Mouse (Mus musculus): ENCODE measurements around the gene Fndc1. TPM values are rescaled to one million over a fixed set of nuclear protein-coding genes. Genes with fewer than 3 reads are reported as not detected.

Fndc1 gene
- polyA plus RNA-seq, 1 experiment from 2014 or later: 11.1 TPM

GRCm38 (mm10) chr17:7827586-7827985 lies 484 bp upstream of the Fndc1 start:
- no peaks in the 10 kb centered on the region for H3K4me1 ChIP-seq (replicated peaks; ENCODE audit: control insufficient read depth, insufficient read depth, low read length)
- H3K9ac ChIP-seq: peak overlapping the region; percentile 63
- H3K27ac ChIP-seq: no peak overlapping the region
- peak overlapping the region; percentile 55 for H3K4me3 ChIP-seq (replicated peaks; ENCODE audit: low read length)
- H3K27me3 ChIP-seq (ENCODE audit: control insufficient read depth, insufficient read depth, low read length): peaks cover 23% of the 10 kb centered on the region
- H3K4me2 ChIP-seq (replicated peaks): peak overlapping the region; percentile 96
- DNase-seq (ENCODE audit: low spot score): peak; percentile 36
- H3K36me3 ChIP-seq (replicated peaks; ENCODE audit: control insufficient read depth, insufficient read depth): no peaks in the 10 kb centered on the region
- 8% methylated on average over 16 of the region's 16 CpGs for WGBS
- no peaks in the 10 kb centered on the region for H3K9me3 ChIP-seq (ENCODE audit: control insufficient read depth, low read length)
- ATAC-seq (ENCODE audit: low FRiP score): no peak

GRCm38 (mm10) chr17:7825416-7825815 lies 1.7 kb downstream of the Fndc1 start:
- peaks cover 23% of the 10 kb centered on the region for H3K27me3 ChIP-seq (ENCODE audit: control insufficient read depth, insufficient read depth, low read length)
- H3K9me3 ChIP-seq (ENCODE audit: control insufficient read depth, low read length): no peaks in the 10 kb centered on the region
- no peak overlapping the region for H3K27ac ChIP-seq
- no peak overlapping the region for H3K9ac ChIP-seq
- ATAC-seq (ENCODE audit: low FRiP score) (no peak), DNase-seq (ENCODE audit: low spot score) (no peak)
- H3K4me1 ChIP-seq (replicated peaks; ENCODE audit: control insufficient read depth, insufficient read depth, low read length): no peaks in the 10 kb centered on the region
- H3K36me3 ChIP-seq (replicated peaks; ENCODE audit: control insufficient read depth, insufficient read depth): no peaks in the 10 kb centered on the region
- 71% methylated on average over 9 of the region's 9 CpGs for WGBS
- no peak overlapping the region for H3K4me2 ChIP-seq (replicated peaks)
- no peak overlapping the region for H3K4me3 ChIP-seq (replicated peaks; ENCODE audit: low read length)

- no peak overlapping the region for H3K9ac ChIP-seq
- no peak overlapping the region for H3K4me3 ChIP-seq (replicated peaks; ENCODE audit: low read length)
- no peaks in the 10 kb centered on the region for H3K36me3 ChIP-seq (replicated peaks; ENCODE audit: control insufficient read depth, insufficient read depth)
- no peaks in the 10 kb centered on the region for H3K4me1 ChIP-seq (replicated peaks; ENCODE audit: control insufficient read depth, insufficient read depth, low read length)
- H3K27me3 ChIP-seq (ENCODE audit: control insufficient read depth, insufficient read depth, low read length): peaks cover 10% of the 10 kb centered on the region
- DNase-seq (ENCODE audit: low spot score) (peak; percentile 63), ATAC-seq (ENCODE audit: low FRiP score) (no peak)
- H3K27ac ChIP-seq: no peak overlapping the region
- 32% methylated on average over 17 of the region's 17 CpGs for WGBS
- no peaks in the 10 kb centered on the region for H3K9me3 ChIP-seq (ENCODE audit: control insufficient read depth, low read length)
- no peak overlapping the region for H3K4me2 ChIP-seq (replicated peaks)
These were observed 5.4 kb downstream of the Fndc1 start for GRCm38 (mm10) chr17:7821553-7822186.

GRCm38 (mm10) chr17:7820176-7820575 lies 6.9 kb downstream of the Fndc1 start:
- Histone ChIP-seq H3K4me1 (replicated peaks; ENCODE audit: control insufficient read depth, insufficient read depth, low read length) (no peaks in the 10 kb centered on the region), H3K4me3 (replicated peaks; ENCODE audit: low read length) (no peak overlapping the region), H3K9me3 (ENCODE audit: control insufficient read depth, low read length) (no peaks in the 10 kb centered on the region), H3K36me3 (replicated peaks; ENCODE audit: control insufficient read depth, insufficient read depth) (no peaks in the 10 kb centered on the region), H3K27ac (no peak overlapping the region), H3K27me3 (ENCODE audit: control insufficient read depth, insufficient read depth, low read length) (no peaks in the 10 kb centered on the region), H3K9ac (no peak overlapping the region), H3K4me2 (replicated peaks) (no peak overlapping the region)
- ATAC-seq (ENCODE audit: low FRiP score): no peak
- WGBS: 90% methylated on average over 7 of the region's 7 CpGs
- DNase-seq (ENCODE audit: low spot score): no peak

GRCm38 (mm10) chr17:7816602-7817001 lies 10.5 kb downstream of the Fndc1 start:
- no peak overlapping the region for H3K4me3 ChIP-seq (replicated peaks; ENCODE audit: low read length)
- no peaks in the 10 kb centered on the region for H3K4me1 ChIP-seq (replicated peaks; ENCODE audit: control insufficient read depth, insufficient read depth, low read length)
- no peak overlapping the region for H3K4me2 ChIP-seq (replicated peaks)
- no peaks in the 10 kb centered on the region for H3K27me3 ChIP-seq (ENCODE audit: control insufficient read depth, insufficient read depth, low read length)
- H3K9ac ChIP-seq: no peak overlapping the region
- H3K36me3 ChIP-seq (replicated peaks; ENCODE audit: control insufficient read depth, insufficient read depth): no peaks in the 10 kb centered on the region
- H3K27ac ChIP-seq: no peak overlapping the region
- 89% methylated on average over 2 of the region's 2 CpGs for WGBS
- H3K9me3 ChIP-seq (ENCODE audit: control insufficient read depth, low read length): no peaks in the 10 kb centered on the region
- no peak for ATAC-seq (ENCODE audit: low FRiP score)
- DNase-seq (ENCODE audit: low spot score): no peak

GRCm38 (mm10) chr17:7814433-7814832 lies 12.7 kb downstream of the Fndc1 start:
- no peak for ATAC-seq (ENCODE audit: low FRiP score)
- DNase-seq (ENCODE audit: low spot score): no peak
- WGBS: 71% methylated on average over 3 of the region's 3 CpGs

GRCm38 (mm10) chr17:7808043-7808442 lies 19.1 kb downstream of the Fndc1 start:
- H3K9ac ChIP-seq: no peak overlapping the region
- no peak overlapping the region for H3K27ac ChIP-seq
- no peaks in the 10 kb centered on the region for H3K36me3 ChIP-seq (replicated peaks; ENCODE audit: control insufficient read depth, insufficient read depth)
- DNase-seq (ENCODE audit: low spot score): no peak
- 92% methylated on average over 2 of the region's 2 CpGs for WGBS
- H3K4me3 ChIP-seq (replicated peaks; ENCODE audit: low read length): no peak overlapping the region
- no peak for ATAC-seq (ENCODE audit: low FRiP score)
- no peaks in the 10 kb centered on the region for H3K4me1 ChIP-seq (replicated peaks; ENCODE audit: control insufficient read depth, insufficient read depth, low read length)
- H3K4me2 ChIP-seq (replicated peaks): no peak overlapping the region
- H3K27me3 ChIP-seq (ENCODE audit: control insufficient read depth, insufficient read depth, low read length): no peaks in the 10 kb centered on the region
- H3K9me3 ChIP-seq (ENCODE audit: control insufficient read depth, low read length): no peaks in the 10 kb centered on the region

More at GRCm38 (mm10) chr17:7814433-7814832, 12.7 kb downstream of the Fndc1 start:
- Histone ChIP-seq H3K4me1 (replicated peaks; ENCODE audit: control insufficient read depth, insufficient read depth, low read length) (no peaks in the 10 kb centered on the region), H3K27me3 (ENCODE audit: control insufficient read depth, insufficient read depth, low read length) (no peaks in the 10 kb centered on the region), H3K27ac (no peak overlapping the region), H3K4me3 (replicated peaks; ENCODE audit: low read length) (no peak overlapping the region), H3K9ac (no peak overlapping the region), H3K9me3 (ENCODE audit: control insufficient read depth, low read length) (no peaks in the 10 kb centered on the region), H3K36me3 (replicated peaks; ENCODE audit: control insufficient read depth, insufficient read depth) (no peaks in the 10 kb centered on the region), H3K4me2 (replicated peaks) (no peak overlapping the region)

- DNase-seq (ENCODE audit: low spot score) (no peak), ATAC-seq (ENCODE audit: low FRiP score) (no peak)
- H3K4me2 ChIP-seq (replicated peaks): no peak overlapping the region
- H3K4me1 ChIP-seq (replicated peaks; ENCODE audit: control insufficient read depth, insufficient read depth, low read length): no peaks in the 10 kb centered on the region
- no peak overlapping the region for H3K9ac ChIP-seq
- H3K4me3 ChIP-seq (replicated peaks; ENCODE audit: low read length): no peak overlapping the region
- H3K27me3 ChIP-seq (ENCODE audit: control insufficient read depth, insufficient read depth, low read length): no peaks in the 10 kb centered on the region
- no peaks in the 10 kb centered on the region for H3K9me3 ChIP-seq (ENCODE audit: control insufficient read depth, low read length)
- H3K36me3 ChIP-seq (replicated peaks; ENCODE audit: control insufficient read depth, insufficient read depth): no peaks in the 10 kb centered on the region
- 82% methylated on average over 6 of the region's 6 CpGs for WGBS
- no peak overlapping the region for H3K27ac ChIP-seq
These were observed 22.0 kb downstream of the Fndc1 start for GRCm38 (mm10) chr17:7805105-7805504.

- Histone ChIP-seq H3K4me1 (replicated peaks; ENCODE audit: control insufficient read depth, insufficient read depth, low read length) (no peaks in the 10 kb centered on the region), H3K4me2 (replicated peaks) (no peak overlapping the region), H3K9me3 (ENCODE audit: control insufficient read depth, low read length) (no peaks in the 10 kb centered on the region), H3K27me3 (ENCODE audit: control insufficient read depth, insufficient read depth, low read length) (no peaks in the 10 kb centered on the region), H3K27ac (no peak overlapping the region), H3K9ac (no peak overlapping the region), H3K4me3 (replicated peaks; ENCODE audit: low read length) (no peak overlapping the region), H3K36me3 (replicated peaks; ENCODE audit: control insufficient read depth, insufficient read depth) (no peaks in the 10 kb centered on the region)
- DNase-seq (ENCODE audit: low spot score): no peak
- 70% methylated on average over 9 of the region's 9 CpGs for WGBS
- ATAC-seq (ENCODE audit: low FRiP score): no peak
These were observed 24.6 kb downstream of the Fndc1 start for GRCm38 (mm10) chr17:7802483-7802882.

- 62% methylated on average over 3 of the region's 3 CpGs for WGBS
- Histone ChIP-seq H3K9me3 (ENCODE audit: control insufficient read depth, low read length) (no peaks in the 10 kb centered on the region), H3K36me3 (replicated peaks; ENCODE audit: control insufficient read depth, insufficient read depth) (no peaks in the 10 kb centered on the region), H3K9ac (no peak overlapping the region), H3K4me2 (replicated peaks) (no peak overlapping the region), H3K4me3 (replicated peaks; ENCODE audit: low read length) (no peak overlapping the region), H3K27me3 (ENCODE audit: control insufficient read depth, insufficient read depth, low read length) (no peaks in the 10 kb centered on the region), H3K4me1 (replicated peaks; ENCODE audit: control insufficient read depth, insufficient read depth, low read length) (no peaks in the 10 kb centered on the region), H3K27ac (no peak overlapping the region)
- DNase-seq (ENCODE audit: low spot score) (no peak), ATAC-seq (ENCODE audit: low FRiP score) (no peak)
These were observed 27.2 kb downstream of the Fndc1 start for GRCm38 (mm10) chr17:7799894-7800293.

Data from hindbrain, embryonic 14.5 days (tissue).